Mouse (Mus musculus): Measurements from ENCODE around the gene Ryr2. TPM values are rescaled to one million over a fixed set of nuclear protein-coding genes. Genes with fewer than 3 reads are reported as not detected.
"Not testable (repeated sequence)": the region's sequence is repeated elsewhere in the genome, so short reads cannot be mapped to it uniquely, and the experiment has no call there.

Ryr2 gene
- polyA plus RNA-seq, 1 experiment from 2014 or later, result 1.1 TPM

GRCm38 (mm10) chr13:11644846-11645245, 461.9 kb downstream of the Ryr2 start:
- Histone ChIP-seq H3K4me3 (no peak overlapping the region), H3K4me1 (no peaks in the 10 kb centered on the region), H3K9me3 (replicated peaks) (no peaks in the 10 kb centered on the region), H3K4me2 (replicated peaks) (no peak overlapping the region), H3K36me3 (no peaks in the 10 kb centered on the region), H3K9ac (no peak overlapping the region), H3K27me3 (no peaks in the 10 kb centered on the region), H3K27ac (no peak overlapping the region)
- ATAC-seq (ENCODE audit: low FRiP score), result no peak
- WGBS, result 98% methylated on average over 1 of the region's 1 CpGs

DNA sequence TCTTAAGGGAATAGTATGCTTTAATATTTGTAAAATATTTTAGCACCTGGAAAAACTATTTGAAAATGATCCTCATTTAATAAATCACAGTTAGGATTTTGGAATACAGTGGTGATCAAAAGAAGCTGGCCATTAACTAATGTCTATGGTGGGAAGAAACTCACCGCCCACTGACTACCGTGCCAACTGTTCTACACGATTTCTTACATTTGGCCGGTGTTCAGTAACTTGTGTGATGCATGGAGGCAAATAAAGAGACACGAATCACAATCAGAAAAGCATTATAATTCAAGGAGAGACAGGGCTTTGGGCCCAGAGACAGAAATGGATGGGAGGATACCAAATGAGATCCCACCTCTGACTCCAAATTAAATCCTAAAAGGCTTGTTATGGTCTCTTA, 470.4 kb downstream of the Ryr2 start:
- 86% methylated on average over 5 of the region's 5 CpGs for WGBS
- no peak overlapping the region for H3K9ac ChIP-seq
- no peak overlapping the region for H3K4me3 ChIP-seq
- H3K36me3 ChIP-seq, result no peaks in the 10 kb centered on the region
- H3K27me3 ChIP-seq, result no peaks in the 10 kb centered on the region
- no peaks in the 10 kb centered on the region for H3K4me1 ChIP-seq
- ATAC-seq (ENCODE audit: low FRiP score), result no peak
- H3K4me2 ChIP-seq (replicated peaks), result no peak overlapping the region
- no peaks in the 10 kb centered on the region for H3K9me3 ChIP-seq (replicated peaks)
- no peak overlapping the region for H3K27ac ChIP-seq

GRCm38 (mm10) chr13:11624513-11624912, 482.2 kb downstream of the Ryr2 start:
- H3K4me1 ChIP-seq, result no peaks in the 10 kb centered on the region
- no peak overlapping the region for H3K4me2 ChIP-seq (replicated peaks)
- WGBS, result 66% methylated on average over 7 of the region's 7 CpGs
- no peak overlapping the region for H3K4me3 ChIP-seq
- H3K27ac ChIP-seq, result no peak overlapping the region
- H3K9ac ChIP-seq, result no peak overlapping the region
- no peaks in the 10 kb centered on the region for H3K9me3 ChIP-seq (replicated peaks)
- no peaks in the 10 kb centered on the region for H3K36me3 ChIP-seq
- ATAC-seq (ENCODE audit: low FRiP score), result no peak
- H3K27me3 ChIP-seq, result no peaks in the 10 kb centered on the region

DNA sequence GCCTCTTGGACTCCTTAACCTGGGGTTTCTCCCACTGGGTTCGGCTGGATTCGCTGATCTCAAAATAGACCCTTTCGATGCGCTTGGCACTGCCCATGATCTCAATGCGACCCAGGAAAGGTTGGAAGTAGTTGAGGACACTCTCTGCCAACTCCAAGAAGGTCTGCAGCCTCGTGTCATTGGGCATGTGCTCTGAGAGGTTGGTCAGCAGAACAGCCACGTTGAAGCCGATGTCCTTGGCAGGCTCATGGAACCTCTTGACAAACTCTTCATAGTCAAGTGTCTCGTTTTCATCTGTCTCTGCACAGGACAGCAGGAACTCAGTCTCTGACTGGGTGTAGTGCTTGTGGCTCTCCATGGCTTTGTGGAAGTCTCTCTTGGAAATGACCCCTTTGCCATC, 511.3 kb downstream of the Ryr2 start:
- no peak overlapping the region for H3K4me3 ChIP-seq
- H3K4me1 ChIP-seq, result no peaks in the 10 kb centered on the region
- H3K27me3 ChIP-seq, result no peaks in the 10 kb centered on the region
- no peak overlapping the region for H3K4me2 ChIP-seq (replicated peaks)
- H3K9me3 ChIP-seq (replicated peaks), result no peaks in the 10 kb centered on the region
- H3K9ac ChIP-seq, result no peak overlapping the region
- WGBS, result 90% methylated on average over 9 of the region's 9 CpGs
- H3K27ac ChIP-seq, result no peak overlapping the region
- ATAC-seq (ENCODE audit: low FRiP score), result no peak
- H3K36me3 ChIP-seq, result no peaks in the 10 kb centered on the region

GRCm38 (mm10) chr13:11585283-11585682, 521.5 kb downstream of the Ryr2 start:
- ATAC-seq (ENCODE audit: low FRiP score), result no peak
- Histone ChIP-seq H3K36me3 (no peaks in the 10 kb centered on the region), H3K27me3 (no peaks in the 10 kb centered on the region), H3K4me3 (no peak overlapping the region), H3K4me2 (replicated peaks) (no peak overlapping the region), H3K27ac (no peak overlapping the region), H3K9me3 (replicated peaks) (no peaks in the 10 kb centered on the region), H3K9ac (no peak overlapping the region), H3K4me1 (no peaks in the 10 kb centered on the region)
- WGBS, result 86% methylated on average over 7 of the region's 7 CpGs

DNA sequence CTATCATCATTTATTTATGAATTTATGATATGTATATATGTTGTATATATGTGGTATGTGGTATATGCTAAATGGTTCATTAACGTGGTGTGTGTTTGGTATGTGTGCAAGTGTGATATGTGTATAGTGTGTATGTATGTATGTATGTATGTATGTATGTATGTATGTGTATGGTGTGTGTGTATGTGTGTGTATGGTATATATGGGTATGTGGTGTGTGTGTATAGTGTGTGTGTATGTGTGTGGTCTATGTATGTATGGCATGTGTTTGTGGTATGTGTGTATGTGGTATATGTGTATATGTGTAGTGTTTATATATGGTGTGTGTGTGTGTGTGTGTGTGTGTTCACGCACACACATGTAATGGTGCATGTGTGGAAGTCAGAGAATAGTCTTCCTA, 534.2 kb downstream of the Ryr2 start:
- WGBS, result 46% methylated on average over 2 of the region's 2 CpGs
- no peak for ATAC-seq (ENCODE audit: low FRiP score)

GRCm38 (mm10) chr13:11567376-11567775, 539.4 kb downstream of the Ryr2 start:
- no peak overlapping the region for H3K9ac ChIP-seq
- no peaks in the 10 kb centered on the region for H3K9me3 ChIP-seq (replicated peaks)
- H3K4me1 ChIP-seq, result no peaks in the 10 kb centered on the region
- H3K27ac ChIP-seq, result no peak overlapping the region
- H3K36me3 ChIP-seq, result no peaks in the 10 kb centered on the region
- no peak for ATAC-seq (ENCODE audit: low FRiP score)
- H3K4me3 ChIP-seq, result no peak overlapping the region
- no peak overlapping the region for H3K4me2 ChIP-seq (replicated peaks)
- no peaks in the 10 kb centered on the region for H3K27me3 ChIP-seq

More for the DNA sequence above, 534.2 kb downstream of the Ryr2 start:
- H3K36me3 ChIP-seq, result no peaks in the 10 kb centered on the region
- H3K27ac ChIP-seq, result no peak overlapping the region
- H3K4me2 ChIP-seq (replicated peaks), result no peak overlapping the region
- H3K4me1 ChIP-seq, result no peaks in the 10 kb centered on the region
- no peak overlapping the region for H3K4me3 ChIP-seq
- H3K27me3 ChIP-seq, result no peaks in the 10 kb centered on the region
- H3K9me3 ChIP-seq (replicated peaks), result no peaks in the 10 kb centered on the region
- no peak overlapping the region for H3K9ac ChIP-seq

GRCm38 (mm10) chr13:11566486-11566885, 540.3 kb downstream of the Ryr2 start:
- ATAC-seq (ENCODE audit: low FRiP score), result no peak
- 72% methylated on average over 9 of the region's 9 CpGs for WGBS
- H3K27me3 ChIP-seq, result no peaks in the 10 kb centered on the region

DNA sequence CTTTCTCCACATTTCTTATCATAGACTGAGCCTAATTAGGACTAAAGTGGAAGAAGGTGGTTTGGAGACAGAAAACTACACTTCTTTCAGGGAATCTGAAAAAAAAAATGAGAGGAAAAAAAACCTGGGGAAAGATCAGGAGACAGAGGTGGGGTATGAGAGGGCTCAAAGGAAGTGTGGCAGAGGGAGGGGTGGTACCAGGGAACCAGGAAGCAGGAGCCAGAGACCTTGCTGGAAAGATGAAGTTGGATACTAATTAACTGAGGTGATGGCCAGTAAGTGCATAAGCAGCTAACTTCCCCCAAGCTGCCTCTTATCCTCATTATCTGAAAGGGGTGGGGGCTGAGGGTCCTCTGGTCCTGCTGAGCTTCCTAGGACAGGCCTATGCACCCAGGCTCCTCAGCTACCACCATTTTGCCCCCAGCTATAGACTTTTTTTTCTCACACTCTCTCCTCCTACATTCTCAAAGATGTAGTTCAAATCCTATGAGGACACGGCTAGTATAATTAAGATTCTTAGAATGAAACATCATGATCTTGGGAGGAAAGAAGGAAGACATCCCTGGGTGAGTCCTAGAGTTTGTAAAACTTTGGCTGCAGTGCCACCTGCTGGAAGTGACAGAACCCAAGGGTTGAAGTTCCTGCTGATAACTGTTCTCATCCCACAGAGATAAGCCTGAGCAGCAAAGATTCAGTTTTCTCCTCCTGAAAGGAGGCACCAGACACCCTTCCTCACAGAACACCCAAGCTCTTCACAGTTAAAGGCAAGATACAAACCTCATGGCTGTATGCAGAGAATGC, 543.3 kb downstream of the Ryr2 start:
- 50% methylated on average over 1 of the region's 1 CpGs for WGBS
- no peak overlapping the region for H3K27ac ChIP-seq
- H3K9ac ChIP-seq, result no peak overlapping the region
- H3K4me2 ChIP-seq (replicated peaks), result no peak overlapping the region
- no peaks in the 10 kb centered on the region for H3K27me3 ChIP-seq
- no peaks in the 10 kb centered on the region for H3K36me3 ChIP-seq
- no peaks in the 10 kb centered on the region for H3K9me3 ChIP-seq (replicated peaks)
- no peak overlapping the region for H3K4me3 ChIP-seq
- ATAC-seq (ENCODE audit: low FRiP score), result peak; percentile 76
- H3K4me1 ChIP-seq, result no peaks in the 10 kb centered on the region

More at GRCm38 (mm10) chr13:11566486-11566885, 540.3 kb downstream of the Ryr2 start:
- Histone ChIP-seq H3K9me3 (replicated peaks) (no peaks in the 10 kb centered on the region), H3K36me3 (no peaks in the 10 kb centered on the region), H3K4me2 (replicated peaks) (no peak overlapping the region), H3K27ac (no peak overlapping the region), H3K4me1 (no peaks in the 10 kb centered on the region), H3K4me3 (no peak overlapping the region), H3K9ac (no peak overlapping the region)

DNA sequence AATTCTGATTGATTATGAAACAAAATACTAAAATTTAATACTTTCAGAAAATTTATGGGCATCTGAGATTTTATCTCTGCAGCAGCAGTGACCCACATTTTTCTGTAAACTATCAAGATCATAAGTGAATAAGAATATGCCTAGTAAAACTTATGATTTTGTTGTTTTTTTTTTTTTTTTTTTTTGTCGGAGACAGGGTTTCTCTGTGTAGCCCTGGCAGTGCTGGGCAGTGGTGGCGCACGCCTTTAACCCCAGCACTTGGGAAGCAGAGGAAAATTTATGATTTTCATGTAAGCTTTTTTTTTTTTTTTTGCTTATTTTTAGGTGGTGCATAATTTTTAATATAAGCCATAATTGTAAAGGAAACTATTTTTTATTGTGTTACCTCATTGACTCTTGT, 557.1 kb downstream of the Ryr2 start:
- Histone ChIP-seq H3K27me3 (no peaks in the 10 kb centered on the region), H3K9ac (no peak overlapping the region), H3K4me1 (no peaks in the 10 kb centered on the region), H3K9me3 (replicated peaks) (no peaks in the 10 kb centered on the region), H3K4me3 (no peak overlapping the region), H3K36me3 (no peaks in the 10 kb centered on the region), H3K4me2 (replicated peaks) (no peak overlapping the region), H3K27ac (no peak overlapping the region)
- WGBS, result 98% methylated on average over 3 of the region's 3 CpGs
- no peak for ATAC-seq (ENCODE audit: low FRiP score)

DNA sequence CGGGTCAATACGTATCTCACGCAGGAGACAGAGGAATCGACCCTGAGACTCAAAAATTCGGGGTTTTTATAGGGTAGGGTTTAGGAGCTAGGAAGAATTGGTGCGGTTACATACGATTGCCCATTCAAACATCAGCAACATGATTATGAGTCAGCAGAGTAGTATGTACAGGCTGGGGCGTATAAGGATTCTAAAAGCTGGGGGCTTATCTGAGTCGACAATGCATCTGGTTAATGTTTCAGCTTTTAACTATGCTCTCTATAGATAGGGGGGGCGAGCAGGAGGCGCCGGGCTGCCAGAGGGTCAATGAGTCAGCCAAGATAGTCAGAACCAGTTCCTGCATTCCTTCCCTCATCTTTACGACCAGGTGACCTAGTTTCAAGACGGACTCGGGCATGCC, 557.6 kb downstream of the Ryr2 start:
- 83% methylated on average over 15 of the region's 15 CpGs for WGBS
- H3K9me3 ChIP-seq (replicated peaks); H3K27ac ChIP-seq; H3K36me3 ChIP-seq; H3K4me2 ChIP-seq (replicated peaks); H3K27me3 ChIP-seq; ATAC-seq (ENCODE audit: low FRiP score); H3K4me3 ChIP-seq; H3K9ac ChIP-seq; H3K4me1 ChIP-seq: not testable (repeated sequence)

DNA sequence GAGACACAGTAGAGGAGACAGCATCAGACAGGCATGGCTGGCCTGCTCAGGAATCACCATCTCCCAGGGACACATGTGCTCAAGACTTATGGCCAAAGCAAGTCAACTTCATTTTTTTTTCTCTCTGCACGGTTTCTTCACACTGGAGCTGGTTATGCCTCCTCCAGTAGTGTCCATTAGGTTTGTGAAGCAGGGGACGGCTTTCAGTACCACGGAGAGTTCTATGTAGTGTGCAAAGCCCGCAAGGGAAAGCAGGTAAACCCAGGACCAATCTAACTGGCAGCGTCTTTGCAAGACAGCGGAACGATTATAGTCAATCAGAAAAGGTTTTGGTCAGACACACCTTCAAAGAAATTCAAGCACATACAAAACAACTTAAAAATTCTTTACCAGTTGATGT, 560.9 kb downstream of the Ryr2 start:
- Histone ChIP-seq H3K9me3 (replicated peaks) (no peaks in the 10 kb centered on the region), H3K9ac (no peak overlapping the region), H3K4me1 (no peaks in the 10 kb centered on the region), H3K27me3 (no peaks in the 10 kb centered on the region), H3K4me3 (no peak overlapping the region), H3K36me3 (no peaks in the 10 kb centered on the region), H3K27ac (no peak overlapping the region), H3K4me2 (replicated peaks) (no peak overlapping the region)
- no peak for ATAC-seq (ENCODE audit: low FRiP score)
- 48% methylated on average over 7 of the region's 7 CpGs for WGBS

DNA sequence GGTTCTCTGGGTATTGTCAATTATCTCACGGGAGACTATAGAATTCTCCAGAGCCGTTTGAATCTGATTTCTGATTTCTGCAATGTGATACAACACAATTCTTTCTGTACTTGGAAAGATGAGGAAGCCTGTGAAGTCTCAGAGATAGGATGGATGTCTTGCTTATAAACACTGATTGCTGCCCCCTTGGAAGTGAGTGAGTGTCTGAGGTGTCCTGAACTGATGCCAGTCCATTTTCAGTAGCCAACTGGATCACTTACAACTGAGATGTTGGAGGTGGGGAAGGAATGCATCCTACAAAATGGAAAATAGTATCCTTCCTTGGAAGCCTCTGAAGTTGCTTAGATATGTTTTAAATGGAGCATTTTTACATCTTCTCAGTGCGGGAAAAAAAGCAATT, 564.2 kb downstream of the Ryr2 start:
- Histone ChIP-seq H3K4me3 (no peak overlapping the region), H3K4me1 (no peaks in the 10 kb centered on the region), H3K9me3 (replicated peaks) (no peaks in the 10 kb centered on the region), H3K4me2 (replicated peaks) (no peak overlapping the region), H3K27me3 (no peaks in the 10 kb centered on the region), H3K9ac (no peak overlapping the region), H3K36me3 (no peaks in the 10 kb centered on the region), H3K27ac (no peak overlapping the region)
- 86% methylated on average over 3 of the region's 3 CpGs for WGBS
- ATAC-seq (ENCODE audit: low FRiP score), result no peak
